Mouse (Mus musculus) heart, postnatal 36 days (tissue): ENCODE data around the gene Clpsl2. TPM values are rescaled to one million over a fixed set of nuclear protein-coding genes. Genes with fewer than 3 reads are reported as not detected.
A peak's percentile ranks its signal among the peaks of the same experiment; 100 is the strongest.
"Not testable (repeated sequence)": the region's sequence is repeated elsewhere in the genome, so short reads cannot be mapped to it uniquely, and the experiment has no call there.

Experiments used
- DNase-seq, 2 experiments: peaks; one replicate each; pipeline ENCODE4 v3.0.0; 2021 to 2022
- intact Hi-C: fragments of 180-260 bp; cut with DNase I; formaldehyde crosslinking; loops from one replicate; pipeline ENCODE4 v1.15.1; 2025
- total RNA-seq, 2 experiments: library from RNA; stranded (reverse); gene quantifications; 2 replicates each; pipeline ENCODE4 v1.2.3; 2021

The Clpsl2 gene
- total RNA-seq, 2 experiments from 2014 or later, result not detected

- DNase-seq, result no peak
- intact Hi-C loops, result loop anchor here (5.0 kb wide), 1 partner anchor 99 kb away; no protein-coding TSS in a partner anchor
Observed at GRCm38 (mm10) chr17:28548550-28548949, 661 bp upstream of the Clpsl2 start.

GRCm38 (mm10) chr17:28553040-28553793 is 4.0 kb downstream of the Clpsl2 start:
- peak; percentile 72 to 75 for DNase-seq
- intact Hi-C loops, result no loop called here

- DNase-seq, intact Hi-C loops: not testable (repeated sequence)
Observed at GRCm38 (mm10) chr17:28554021-28554420, 4.8 kb downstream of the Clpsl2 start.

- intact Hi-C loops, result no loop called here
- DNase-seq, result no peak
Observed at GRCm38 (mm10) chr17:28556635-28557396, 7.6 kb downstream of the Clpsl2 start.

GRCm38 (mm10) chr17:28557772-28558171 is 8.6 kb downstream of the Clpsl2 start:
- DNase-seq, result no peak
- intact Hi-C loops, result no loop called here

GRCm38 (mm10) chr17:28560598-28560997 is 11.4 kb downstream of the Clpsl2 start, which contains the start of gene Clps:
Gene Clps, minus strand, starts transcription at chr17:28560766.
- intact Hi-C loops, result no loop called here
- DNase-seq, result no peak

- DNase-seq, result no peak
- intact Hi-C loops, result no loop called here
Observed at GRCm38 (mm10) chr17:28561613-28562012, 12.4 kb downstream of the Clpsl2 start.

GRCm38 (mm10) chr17:28565181-28565580 is 16.0 kb downstream of the Clpsl2 start:
- no peak for DNase-seq
- intact Hi-C loops, result no loop called here

GRCm38 (mm10) chr17:28567541-28567940 is 18.3 kb downstream of the Clpsl2 start:
- DNase-seq, result no peak
- intact Hi-C loops, result no loop called here

- intact Hi-C loops, result no loop called here
- no peak for DNase-seq
Observed at GRCm38 (mm10) chr17:28571868-28572267, 22.7 kb downstream of the Clpsl2 start.

- no peak for DNase-seq
- intact Hi-C loops, result no loop called here
Observed at GRCm38 (mm10) chr17:28572521-28572920, 23.3 kb downstream of the Clpsl2 start.

- intact Hi-C loops, result no loop called here
- DNase-seq, result no peak
Observed at GRCm38 (mm10) chr17:28572941-28573340, 23.7 kb downstream of the Clpsl2 start.

- intact Hi-C loops, result no loop called here
- peak; percentile 35 to 47 for DNase-seq
Observed at GRCm38 (mm10) chr17:28575244-28576125, 26.3 kb downstream of the Clpsl2 start, which contains the start of gene Lhfpl5. Gene Lhfpl5, plus strand, starts transcription at chr17:28575641.

- intact Hi-C loops, result no loop called here
- peak; percentile 52 to 60 for DNase-seq
Observed at GRCm38 (mm10) chr17:28580396-28580795, 31.2 kb downstream of the Clpsl2 start.

GRCm38 (mm10) chr17:28581056-28581455 is 31.8 kb downstream of the Clpsl2 start:
- intact Hi-C loops, result no loop called here

GRCm38 (mm10) chr17:28586509-28586908 is 37.3 kb downstream of the Clpsl2 start:
- intact Hi-C loops, result no loop called here
- DNase-seq, result no peak

More at GRCm38 (mm10) chr17:28581056-28581455, 31.8 kb downstream of the Clpsl2 start:
- no peak for DNase-seq

- no peak for DNase-seq
- intact Hi-C loops, result no loop called here
Observed at GRCm38 (mm10) chr17:28588591-28588990, 39.4 kb downstream of the Clpsl2 start.

- intact Hi-C loops, result no loop called here
- DNase-seq, result no peak
Observed at GRCm38 (mm10) chr17:28590596-28590995, 41.4 kb downstream of the Clpsl2 start.

- intact Hi-C loops, result no loop called here
- DNase-seq, result peak; percentile 49 to 61
Observed at GRCm38 (mm10) chr17:28591476-28591875, 42.3 kb downstream of the Clpsl2 start.

GRCm38 (mm10) chr17:28592998-28593397 is 43.8 kb downstream of the Clpsl2 start:
- DNase-seq, result peak; percentile 62 to 78
- intact Hi-C loops, result loop anchor here (1.0 to 2.0 kb wide), 2 partner anchors 28 to 55 kb away; no protein-coding TSS in a partner anchor
